Mouse (Mus musculus): Measurements from ENCODE around the gene Sys1. TPM values are rescaled to one million over a fixed set of nuclear protein-coding genes. Genes with fewer than 3 reads are reported as not detected.

Gene Sys1
- polyA plus RNA-seq, 1 experiment from 2014 or later = 6.9 TPM

- Histone ChIP-seq H3K4me3 (ENCODE audit: inconsistent target) (no peak overlapping the region), H3K79me2 (ENCODE audit: inconsistent target) (no peaks in the 10 kb centered on the region), H3K27ac (no peak overlapping the region), H3K36me3 (ENCODE audit: inconsistent target) (no peaks in the 10 kb centered on the region)
- WGBS (ENCODE audit: missing documents) = 88% methylated on average over 7 of the region's 7 CpGs
Observed at GRCm38 (mm10) chr2:164453887-164454500, 2.8 kb upstream of the Sys1 start.

GRCm38 (mm10) chr2:164454846-164455245, 1.9 kb upstream of the Sys1 start:
- Histone ChIP-seq H3K79me2 (ENCODE audit: inconsistent target) (no peaks in the 10 kb centered on the region), H3K36me3 (ENCODE audit: inconsistent target) (no peaks in the 10 kb centered on the region), H3K27ac (0 out of 2 replicates have a peak overlapping the region, but pooled peaks have one; percentile 8), H3K4me3 (ENCODE audit: inconsistent target) (no peak overlapping the region)
- WGBS (ENCODE audit: missing documents) = 18% methylated on average over 10 of the region's 10 CpGs

DNA sequence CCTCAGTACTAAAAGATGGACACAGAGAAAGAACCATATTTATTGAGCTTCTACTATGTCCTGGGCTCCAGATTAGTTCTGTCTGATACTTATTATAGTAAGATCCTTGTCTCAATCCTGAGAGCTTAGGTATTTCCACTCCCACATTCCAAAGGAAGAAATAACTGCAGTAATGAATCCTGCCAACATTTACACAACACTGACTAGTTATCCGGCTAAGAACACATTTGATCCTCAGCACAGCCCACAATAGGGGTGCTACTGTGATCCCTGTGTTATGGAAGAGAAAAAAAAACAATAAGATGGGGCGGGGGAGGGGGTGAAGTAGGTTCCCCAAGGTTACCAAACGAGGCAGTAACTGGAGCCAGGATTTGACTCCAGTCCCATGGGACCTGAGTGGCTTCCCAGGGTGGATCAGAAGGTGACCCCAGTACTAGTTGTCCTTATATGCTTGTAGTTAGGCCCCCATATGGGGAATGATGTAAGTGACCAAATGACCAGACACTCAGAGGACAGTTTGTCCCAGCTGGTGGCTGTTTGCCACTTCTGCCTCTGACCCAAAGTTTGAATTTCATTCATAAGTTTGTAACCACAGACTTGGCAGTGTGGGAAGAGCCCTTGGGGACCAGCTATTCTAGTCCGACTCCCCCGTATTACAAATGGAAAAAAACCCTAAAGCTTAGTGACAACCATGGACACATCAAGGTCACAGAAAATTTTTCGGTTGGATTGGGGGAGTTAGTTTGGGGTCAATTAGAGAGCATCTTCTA, 1.2 kb upstream of the Sys1 start:
- Histone ChIP-seq H3K36me3 (ENCODE audit: inconsistent target) (no peaks in the 10 kb centered on the region), H3K4me3 (ENCODE audit: inconsistent target) (no peak overlapping the region), H3K79me2 (ENCODE audit: inconsistent target) (no peaks in the 10 kb centered on the region), H3K27ac (0 out of 2 replicates have a peak overlapping the region, but pooled peaks have one; percentile 8)
- WGBS (ENCODE audit: missing documents) = 90% methylated on average over 5 of the region's 6 CpGs

DNA sequence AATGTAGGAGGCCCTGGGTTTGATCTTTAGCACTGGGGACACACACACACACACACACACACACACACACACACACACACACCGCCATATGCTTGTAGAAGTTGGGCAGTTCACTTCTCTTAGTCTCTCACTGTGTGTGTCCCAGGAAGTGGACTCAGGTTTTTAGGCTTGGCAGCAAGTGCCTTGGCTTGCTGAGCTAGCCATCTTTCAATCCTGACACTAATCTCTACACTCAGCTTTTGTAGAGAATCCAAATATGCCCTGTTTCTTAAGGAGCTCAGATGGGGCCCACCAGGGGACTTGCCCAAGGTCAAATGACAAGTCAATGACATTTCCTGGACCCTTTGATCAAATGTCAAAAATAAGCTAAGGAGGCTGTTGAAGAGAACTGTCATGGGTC, 351 bp upstream of the Sys1 start:
- no peaks in the 10 kb centered on the region for H3K36me3 ChIP-seq (ENCODE audit: inconsistent target)

DNA sequence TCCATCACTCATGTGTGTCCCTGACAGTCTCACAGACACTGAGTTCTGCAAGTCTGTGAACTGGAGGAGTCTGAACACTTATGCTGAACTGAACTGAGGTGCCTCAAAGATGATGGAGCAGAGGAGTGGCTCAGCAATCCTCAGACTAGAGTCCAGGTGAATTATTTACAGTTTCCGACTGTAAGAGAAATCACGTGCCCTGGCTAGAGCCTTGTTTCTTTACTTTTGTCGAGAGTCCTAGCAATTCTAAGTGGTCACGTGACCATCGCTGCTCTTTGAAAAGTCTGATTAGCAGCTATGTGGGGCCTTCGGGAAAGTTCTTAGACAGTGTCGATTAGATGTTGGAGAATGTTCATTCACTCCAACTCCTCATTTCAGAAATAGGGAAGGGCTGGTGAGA, 1.2 kb downstream of the Sys1 start:
- peak overlapping the region; percentile 79 for H3K27ac ChIP-seq
- WGBS (ENCODE audit: missing documents) = 46% methylated on average over 7 of the region's 7 CpGs
- H3K36me3 ChIP-seq (ENCODE audit: inconsistent target) = no peaks in the 10 kb centered on the region

More for the DNA sequence above, 351 bp upstream of the Sys1 start:
- H3K27ac ChIP-seq = peak overlapping the region; percentile 12; the same call in 1 of the 2 replicates
- WGBS (ENCODE audit: missing documents) = 100% methylated on average over 1 of the region's 1 CpGs
- H3K4me3 ChIP-seq (ENCODE audit: inconsistent target) = no peak overlapping the region
- H3K79me2 ChIP-seq (ENCODE audit: inconsistent target) = peaks cover 1% of the 10 kb centered on the region; the same call in 1 of the 2 replicates

GRCm38 (mm10) chr2:164458535-164458934, 1.8 kb downstream of the Sys1 start:
- Histone ChIP-seq H3K79me2 (ENCODE audit: inconsistent target) (peaks cover 21% of the 10 kb centered on the region; the same call in 1 of the 2 replicates), H3K36me3 (ENCODE audit: inconsistent target) (no peaks in the 10 kb centered on the region), H3K27ac (peak overlapping the region; percentile 79), H3K4me3 (ENCODE audit: inconsistent target) (no peak overlapping the region)
- 14% methylated on average over 8 of the region's 8 CpGs for WGBS (ENCODE audit: missing documents)

More for the DNA sequence above, 1.2 kb downstream of the Sys1 start:
- no peak overlapping the region for H3K4me3 ChIP-seq (ENCODE audit: inconsistent target)
- H3K79me2 ChIP-seq (ENCODE audit: inconsistent target) = peaks cover 17% of the 10 kb centered on the region; the same call in 1 of the 2 replicates

GRCm38 (mm10) chr2:164460745-164461551, 4.2 kb downstream of the Sys1 start, which contains the start of gene Gm20458:
Gene Gm20458, plus strand, starts transcription at chr2:164460967.
- Histone ChIP-seq H3K79me2 (ENCODE audit: inconsistent target) (peaks cover 21% of the 10 kb centered on the region; the same call in 1 of the 2 replicates), H3K4me3 (ENCODE audit: inconsistent target) (peak within 1 kb of the TSS; percentile 77)
- under 1% methylated on average over 55 of the region's 79 CpGs for WGBS (ENCODE audit: missing documents)

DNA sequence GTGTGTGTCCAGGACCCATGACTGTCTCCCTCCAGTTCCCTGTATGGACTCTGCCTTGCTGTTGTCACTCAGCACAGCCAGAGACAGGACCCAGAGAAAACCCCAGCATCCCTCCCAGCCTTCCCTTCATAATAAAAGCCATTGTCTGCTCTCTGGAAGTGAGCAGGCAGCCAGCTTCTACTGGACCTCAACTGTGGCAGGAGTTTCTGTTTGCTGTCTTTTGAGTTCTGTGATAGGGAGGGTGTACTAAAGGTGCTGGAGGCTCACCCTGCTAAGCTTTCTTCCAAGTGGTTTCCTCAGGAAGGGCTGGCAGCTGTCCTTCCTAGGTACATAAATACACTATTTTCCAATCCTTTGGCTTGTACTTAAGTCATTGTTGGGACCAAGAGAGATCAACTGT, 8.4 kb downstream of the Sys1 start:
- Histone ChIP-seq H3K4me3 (ENCODE audit: inconsistent target) (no peak overlapping the region), H3K27ac (no peak overlapping the region), H3K79me2 (ENCODE audit: inconsistent target) (peaks cover 21% of the 10 kb centered on the region; the same call in 1 of the 2 replicates), H3K36me3 (ENCODE audit: inconsistent target) (peaks cover 17% of the 10 kb centered on the region; the same call in 1 of the 2 replicates)

More at GRCm38 (mm10) chr2:164460745-164461551, 4.2 kb downstream of the Sys1 start, which contains the start of gene Gm20458:
- H3K27ac ChIP-seq = peak within 1 kb of the TSS; percentile 37
- peaks cover 17% of the 10 kb centered on the region; the same call in 1 of the 2 replicates for H3K36me3 ChIP-seq (ENCODE audit: inconsistent target)

DNA sequence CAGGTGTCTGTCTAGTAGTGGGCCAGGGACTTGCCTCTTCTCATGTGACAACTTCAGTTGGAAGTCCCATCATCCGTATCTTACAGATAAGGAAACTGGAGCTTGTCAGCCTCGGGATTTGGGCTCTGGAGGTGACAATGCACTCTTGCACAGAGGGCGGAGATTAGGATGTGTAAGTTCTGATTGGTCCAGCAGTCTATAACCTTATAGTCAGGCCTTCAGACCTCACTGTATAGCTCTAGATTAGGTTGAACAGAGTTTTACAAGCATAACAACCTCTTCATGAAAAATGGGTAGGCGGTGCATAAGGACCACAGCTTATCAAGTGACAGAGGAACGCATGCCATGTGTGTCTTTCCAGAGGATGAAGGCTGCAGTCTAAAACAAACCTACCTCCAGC, 10.0 kb downstream of the Sys1 start:
- Histone ChIP-seq H3K79me2 (ENCODE audit: inconsistent target) (peaks cover 16% of the 10 kb centered on the region; the same call in 1 of the 2 replicates), H3K36me3 (ENCODE audit: inconsistent target) (peaks cover 17% of the 10 kb centered on the region; the same call in 1 of the 2 replicates), H3K27ac (no peak overlapping the region), H3K4me3 (ENCODE audit: inconsistent target) (no peak overlapping the region)
- 85% methylated on average over 5 of the region's 5 CpGs for WGBS (ENCODE audit: missing documents)

- 48% methylated on average over 10 of the region's 10 CpGs for WGBS (ENCODE audit: missing documents)
- Histone ChIP-seq H3K27ac (no peak overlapping the region), H3K79me2 (ENCODE audit: inconsistent target) (no peaks in the 10 kb centered on the region)
Observed at GRCm38 (mm10) chr2:164470254-164470653, 13.5 kb downstream of the Sys1 start.

GRCm38 (mm10) chr2:164473624-164474023, 16.9 kb downstream of the Sys1 start, which contains the start of gene Trp53tg5:
Gene Trp53tg5, minus strand, starts transcription at chr2:164473724.
- no peak within 1 kb of the TSS for H3K27ac ChIP-seq
- H3K79me2 ChIP-seq (ENCODE audit: inconsistent target) = no peaks in the 10 kb centered on the region
- H3K4me3 ChIP-seq (ENCODE audit: inconsistent target) = no peak within 1 kb of the TSS
- 93% methylated on average over 6 of the region's 6 CpGs for WGBS (ENCODE audit: missing documents)
- H3K36me3 ChIP-seq (ENCODE audit: inconsistent target) = no peaks in the 10 kb centered on the region

More at GRCm38 (mm10) chr2:164470254-164470653, 13.5 kb downstream of the Sys1 start:
- Histone ChIP-seq H3K36me3 (ENCODE audit: inconsistent target) (peaks cover 2% of the 10 kb centered on the region; the same call in 1 of the 2 replicates), H3K4me3 (ENCODE audit: inconsistent target) (no peak overlapping the region)

DNA sequence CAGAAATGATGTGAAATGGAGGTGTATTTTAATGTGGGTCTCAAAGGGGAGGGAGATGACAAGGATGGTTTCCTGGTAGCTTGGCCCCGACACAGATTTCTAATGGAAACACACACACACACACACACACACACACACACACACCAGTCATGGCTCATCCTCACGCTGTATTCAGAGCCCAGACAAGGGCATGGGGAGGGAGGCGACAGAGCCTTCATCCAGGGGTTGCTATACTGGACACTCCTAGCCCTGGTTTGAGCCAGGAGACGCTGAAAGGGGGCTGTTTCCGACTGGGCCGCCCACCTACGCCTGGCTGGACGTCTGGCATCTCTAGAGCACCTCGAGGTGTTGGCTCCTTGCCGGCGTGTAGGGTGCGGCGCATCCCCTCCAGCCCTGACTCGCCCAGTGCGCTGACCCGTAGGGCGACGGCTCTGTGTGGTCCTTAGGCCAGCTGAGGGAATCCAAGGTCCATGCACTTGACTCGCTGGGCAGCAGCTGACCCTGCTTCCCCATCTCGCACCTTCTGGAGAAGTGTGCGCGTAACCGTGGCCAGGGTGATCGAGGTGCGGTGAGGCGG, 29.0 kb downstream of the Sys1 start, which contains the start of gene Dbndd2:
Dbndd2 (plus strand) TSS at position 426 of the 577 bp plus-strand sequence.
- Histone ChIP-seq H3K36me3 (ENCODE audit: inconsistent target) (peaks cover 14% of the 10 kb centered on the region), H3K79me2 (ENCODE audit: inconsistent target) (no peaks in the 10 kb centered on the region), H3K4me3 (ENCODE audit: inconsistent target) (peak within 1 kb of the TSS; percentile 42), H3K27ac (no peak within 1 kb of the TSS)
- 10% methylated on average over 24 of the region's 26 CpGs for WGBS (ENCODE audit: missing documents)

DNA sequence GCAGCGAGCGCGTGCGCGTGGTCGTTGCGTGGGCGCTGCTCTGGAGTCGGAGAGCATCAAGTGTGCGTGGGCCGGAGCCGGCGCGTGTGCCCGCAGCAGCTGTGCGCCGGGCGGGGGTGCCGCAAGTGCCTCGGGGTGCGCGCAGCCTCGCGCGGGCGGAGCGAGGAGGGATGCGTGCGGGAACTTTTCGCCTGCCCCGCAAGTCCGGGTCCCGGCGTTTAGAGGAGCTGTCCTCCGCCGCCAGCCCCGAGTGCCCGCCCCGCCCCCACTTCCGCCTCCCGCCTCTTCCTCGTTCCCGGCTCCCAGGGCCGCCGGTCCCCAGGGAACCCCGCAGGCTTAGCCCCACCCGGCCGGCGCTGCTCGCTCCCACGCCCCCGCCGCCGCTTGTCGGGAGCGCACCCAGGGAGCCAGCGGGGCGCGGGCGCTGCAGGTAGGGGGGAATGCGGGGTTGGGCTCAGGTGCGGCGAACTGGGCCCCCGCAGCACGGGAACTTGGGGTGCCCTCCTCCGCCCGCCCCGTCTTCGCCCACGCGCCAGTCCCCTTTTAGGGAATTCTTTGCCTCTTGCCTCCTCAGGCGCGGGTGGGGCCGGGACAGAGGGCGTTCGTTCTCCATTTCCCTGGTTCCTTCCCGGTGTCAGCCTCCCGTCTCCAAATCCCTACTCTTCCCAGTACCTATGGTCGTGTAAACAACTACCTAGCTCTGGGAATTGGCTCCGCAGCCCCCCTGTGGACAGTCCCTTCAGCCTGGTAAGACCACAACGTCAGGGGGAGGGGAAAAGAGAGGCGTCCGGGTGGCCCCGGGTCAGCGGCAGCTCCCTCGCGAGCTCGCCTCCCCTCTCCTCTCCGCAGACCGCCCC, 29.7 kb downstream of the Sys1 start:
- Histone ChIP-seq H3K36me3 (ENCODE audit: inconsistent target) (peaks cover 14% of the 10 kb centered on the region), H3K79me2 (ENCODE audit: inconsistent target) (no peaks in the 10 kb centered on the region), H3K4me3 (ENCODE audit: inconsistent target) (peak overlapping the region; percentile 42), H3K27ac (no peak overlapping the region)
- WGBS (ENCODE audit: missing documents) = 1% methylated on average over 61 of the region's 90 CpGs
